Mouse (Mus musculus) forebrain, embryonic 11.5 days (tissue): Measurements from ENCODE around the gene Zfp410. TPM values are rescaled to one million over a fixed set of nuclear protein-coding genes. Genes with fewer than 3 reads are reported as not detected.

ENCODE experiments used
- ATAC-seq: fragments of 200-750 bp; cut with Nextera tagmentation; replicated peaks from 2 replicates; pipeline ENCODE4 v1.8.0; 2017; ENCODE audit warnings: moderate TSS enrichment; ENCODE audit not compliant: low FRiP score
- DNase-seq: peaks from one replicate; pipeline ENCODE4 v3.0.0-alpha.2; 2017; ENCODE audit warnings: low spot score
- H3K27ac ChIP-seq: fragments of 300-500 bp; sonication (generic); 2 replicates; pipeline ENCODE4 v1.5.1; 2014; ENCODE audit warnings: low read depth, low read length
- H3K27me3 ChIP-seq: fragments of 300-500 bp; sonication (generic); 2 replicates; pipeline ENCODE4 v1.6.1; 2014; ENCODE audit warnings: mild to moderate bottlenecking, low read length, mixed read lengths; ENCODE audit not compliant: control insufficient read depth, insufficient read depth
- H3K36me3 ChIP-seq: fragments of 300-500 bp; sonication (generic); 2 replicates; pipeline ENCODE4 v1.6.1; 2014; ENCODE audit warnings: mild to moderate bottlenecking, low read length, moderate library complexity, mixed read lengths; ENCODE audit not compliant: control insufficient read depth, insufficient read depth
- H3K4me1 ChIP-seq: fragments of 300-500 bp; sonication (generic); replicated peaks from 2 replicates; pipeline ENCODE4 v1.6.1; 2014; ENCODE audit warnings: low read length, mixed read lengths; ENCODE audit not compliant: control insufficient read depth, insufficient read depth
- H3K4me2 ChIP-seq: fragments of 300-500 bp; sonication (generic); 2 replicates; pipeline ENCODE4 v1.6.1; 2014; ENCODE audit warnings: low read depth, mild to moderate bottlenecking, low read length, moderate library complexity, mixed read lengths; ENCODE audit not compliant: severe bottlenecking
- H3K4me3 ChIP-seq: fragments of 300-500 bp; sonication (generic); 2 replicates; pipeline ENCODE4 v1.5.1; 2014; ENCODE audit warnings: low read depth, low read length
- H3K9ac ChIP-seq: fragments of 300-500 bp; sonication (generic); 2 replicates; pipeline ENCODE4 v1.6.1; 2014; ENCODE audit warnings: low read length
- H3K9me3 ChIP-seq: fragments of 300-500 bp; sonication (generic); 2 replicates; pipeline ENCODE4 v1.6.1; 2016; ENCODE audit warnings: low read length, mixed read lengths; ENCODE audit not compliant: control insufficient read depth
- WGBS: fragments of 180-500 bp; shearing (Covaris S2); extraction: QIAGEN DNeasy Blood & Tissue Kit; methylation state at CpG from one replicate; pipeline ENCODE4 v1.1.7; 2014; 5-methylcytosine and 5-hydroxymethylcytosine counted together
- polyA plus RNA-seq: library from polyadenylated mRNA; unstranded; fragments of >200 nt; fragmentation: Nextera tagmentation; extraction: Ambion mirVana; gene quantifications from 2 replicates; pipeline ENCODE4 v1.2.1, GENCODE M21; 2014

Gene Zfp410
- 121 and 129 TPM in 2 replicates for polyA plus RNA-seq

GRCm38 (mm10) chr12:84316721-84317621, at the start of gene Zfp410:
TSS of gene Zfp410 (plus strand) at chr12:84316852.
- Histone ChIP-seq H3K9me3 (no peaks in the 10 kb centered on the region), H3K4me1 (0 out of 2 replicates have a peak, but pooled peaks cover 4% of the 10 kb centered on the region)
- 0% methylated on average over 76 of the region's 77 CpGs for WGBS

GRCm38 (mm10) chr12:84267264-84267663, 49.4 kb upstream of the Zfp410 start:
- 70% methylated on average over 2 of the region's 2 CpGs for WGBS
- Histone ChIP-seq H3K9ac (no peak overlapping the region), H3K27ac (no peak overlapping the region), H3K4me3 (no peak overlapping the region), H3K9me3 (no peaks in the 10 kb centered on the region), H3K27me3 (no peaks in the 10 kb centered on the region), H3K4me1 (no peaks in the 10 kb centered on the region), H3K4me2 (no peak overlapping the region), H3K36me3 (no peaks in the 10 kb centered on the region)
- no peak for DNase-seq
- ATAC-seq = no peak

More at GRCm38 (mm10) chr12:84316721-84317621, at the start of gene Zfp410:
- DNase-seq = peak; percentile 91
- Histone ChIP-seq H3K4me2 (peak within 1 kb of the TSS; percentile 70), H3K9ac (peak within 1 kb of the TSS; percentile 96), H3K4me3 (peak within 1 kb of the TSS; percentile 98), H3K27me3 (no peaks in the 10 kb centered on the region), H3K36me3 (no peaks in the 10 kb centered on the region), H3K27ac (peak within 1 kb of the TSS; percentile 92)
- ATAC-seq = peak; percentile 93

- WGBS = 81% methylated on average over 5 of the region's 5 CpGs
- H3K27ac ChIP-seq = no peak overlapping the region
- no peak overlapping the region for H3K9ac ChIP-seq
- no peaks in the 10 kb centered on the region for H3K27me3 ChIP-seq
- ATAC-seq (no peak), DNase-seq (no peak)
- H3K36me3 ChIP-seq = no peaks in the 10 kb centered on the region
- H3K9me3 ChIP-seq = no peaks in the 10 kb centered on the region
- H3K4me1 ChIP-seq = no peaks in the 10 kb centered on the region
- H3K4me2 ChIP-seq = no peak overlapping the region
- no peak overlapping the region for H3K4me3 ChIP-seq
Observed at GRCm38 (mm10) chr12:84273366-84273765, 43.3 kb upstream of the Zfp410 start.

GRCm38 (mm10) chr12:84275288-84275687, 41.4 kb upstream of the Zfp410 start:
- Histone ChIP-seq H3K4me1 (no peaks in the 10 kb centered on the region), H3K9ac (no peak overlapping the region), H3K36me3 (no peaks in the 10 kb centered on the region), H3K4me2 (no peak overlapping the region), H3K9me3 (no peaks in the 10 kb centered on the region), H3K4me3 (no peak overlapping the region), H3K27ac (no peak overlapping the region), H3K27me3 (no peaks in the 10 kb centered on the region)
- WGBS = 98% methylated on average over 9 of the region's 9 CpGs
- ATAC-seq (no peak), DNase-seq (no peak)

- WGBS = 67% methylated on average over 2 of the region's 2 CpGs
- no peak overlapping the region for H3K9ac ChIP-seq
- no peaks in the 10 kb centered on the region for H3K9me3 ChIP-seq
- no peaks in the 10 kb centered on the region for H3K27me3 ChIP-seq
- no peaks in the 10 kb centered on the region for H3K4me1 ChIP-seq
- H3K27ac ChIP-seq = no peak overlapping the region
- no peak overlapping the region for H3K4me2 ChIP-seq
- H3K4me3 ChIP-seq = no peak overlapping the region
- no peaks in the 10 kb centered on the region for H3K36me3 ChIP-seq
- DNase-seq (no peak), ATAC-seq (no peak)
Observed at GRCm38 (mm10) chr12:84276288-84276687, 40.4 kb upstream of the Zfp410 start.

- no peaks in the 10 kb centered on the region for H3K4me1 ChIP-seq
- no peak for ATAC-seq
- 84% methylated on average over 4 of the region's 4 CpGs for WGBS
- H3K36me3 ChIP-seq = no peaks in the 10 kb centered on the region
- no peak for DNase-seq
- no peak overlapping the region for H3K9ac ChIP-seq
- no peaks in the 10 kb centered on the region for H3K9me3 ChIP-seq
- no peak overlapping the region for H3K4me2 ChIP-seq
- no peak overlapping the region for H3K27ac ChIP-seq
- H3K4me3 ChIP-seq = no peak overlapping the region
- H3K27me3 ChIP-seq = no peaks in the 10 kb centered on the region
Observed at GRCm38 (mm10) chr12:84276799-84277198, 39.9 kb upstream of the Zfp410 start.

GRCm38 (mm10) chr12:84277832-84278231, 38.8 kb upstream of the Zfp410 start:
- WGBS = 51% methylated on average over 3 of the region's 3 CpGs
- DNase-seq (no peak), ATAC-seq (0 out of 2 replicates have a peak, but pooled peaks have one; percentile 42)
- Histone ChIP-seq H3K9me3 (no peaks in the 10 kb centered on the region), H3K4me2 (no peak overlapping the region), H3K4me1 (no peaks in the 10 kb centered on the region), H3K36me3 (no peaks in the 10 kb centered on the region), H3K27ac (no peak overlapping the region), H3K9ac (no peak overlapping the region), H3K27me3 (no peaks in the 10 kb centered on the region), H3K4me3 (no peak overlapping the region)

GRCm38 (mm10) chr12:84278901-84279300, 37.8 kb upstream of the Zfp410 start:
- H3K9me3 ChIP-seq = no peaks in the 10 kb centered on the region
- H3K9ac ChIP-seq = no peak overlapping the region
- no peaks in the 10 kb centered on the region for H3K36me3 ChIP-seq
- ATAC-seq = no peak
- H3K4me2 ChIP-seq = no peak overlapping the region
- H3K27ac ChIP-seq = no peak overlapping the region
- no peak overlapping the region for H3K4me3 ChIP-seq
- H3K27me3 ChIP-seq = no peaks in the 10 kb centered on the region
- H3K4me1 ChIP-seq = no peaks in the 10 kb centered on the region
- 83% methylated on average over 7 of the region's 7 CpGs for WGBS
- no peak for DNase-seq
